Comparison of ENCODE assay signal across 8 mouse cellular contexts in genomic region chr14:18271666-18272065, GRCm38 (mm10). TPM values are rescaled to one million over a fixed set of nuclear protein-coding genes. Genes with fewer than 3 reads are reported as not detected.
DNase-seq lines count a peak whose midpoint lies in the region; ATAC-seq lines count a peak whose summit lies in the region.

No protein-coding gene starts in this region.

- peaks cover 28% of the 10 kb centered on the region for H3K36me3 ChIP-seq in heart, embryonic 12.5 days
- peaks cover 5% of the 10 kb centered on the region; the same call in 1 of the 2 replicates for H3K36me3 ChIP-seq in midbrain, embryonic 11.5 days (ENCODE audit: control insufficient read depth, insufficient read depth, low read length)

- peak overlapping the region; percentile 84 for H3K4me2 ChIP-seq in heart, embryonic 12.5 days
- H3K4me2 ChIP-seq in midbrain, embryonic 11.5 days = peak overlapping the region; percentile 67

- 12% methylated on average over 7 of the region's 7 CpGs for WGBS in heart, embryonic 12.5 days
- 15% methylated on average over 7 of the region's 7 CpGs for WGBS in midbrain, embryonic 11.5 days

- intact Hi-C loops in left cerebral cortex, postnatal 36 days (cut with DNase I) = loop anchor here (1.0 to 5.0 kb wide), 2 partner anchors 32 to 61 kb away; partner anchors contain the start of genes Nr1d2 and Ube2e1

- H3K27ac ChIP-seq in heart, embryonic 12.5 days (ENCODE audit: poor library complexity, severe bottlenecking) = no peak overlapping the region; the same call in 1 of the 2 replicates
- no peak overlapping the region for H3K27ac ChIP-seq in midbrain, embryonic 11.5 days (ENCODE audit: low read depth, low read length)

- ATAC-seq in heart, embryonic 12.5 days (ENCODE audit: insufficient number of reproducible peaks, low FRiP score) = no peak
- 0 out of 2 replicates have a peak, but pooled peaks have one; percentile 2 for ATAC-seq in granulocyte monocyte progenitor cell, adult 5-6 weeks (replicated peaks; ENCODE audit: poor library complexity, severe bottlenecking)
- ATAC-seq in midbrain, embryonic 11.5 days (ENCODE audit: low FRiP score) = no peak

- peak overlapping the region; percentile 80 for H3K4me3 ChIP-seq in heart, embryonic 12.5 days
- H3K4me3 ChIP-seq in midbrain, embryonic 11.5 days (ENCODE audit: low read depth, low read length) = peak overlapping the region; percentile 92

- H3K27me3 ChIP-seq in heart, embryonic 12.5 days (replicated peaks) = no peaks in the 10 kb centered on the region
- no peaks in the 10 kb centered on the region for H3K27me3 ChIP-seq in midbrain, embryonic 11.5 days (ENCODE audit: control insufficient read depth, insufficient read depth, low read length)

- H3K9me3 ChIP-seq in heart, embryonic 12.5 days (replicated peaks) = no peaks in the 10 kb centered on the region
- no peaks in the 10 kb centered on the region for H3K9me3 ChIP-seq in midbrain, embryonic 11.5 days (ENCODE audit: control insufficient read depth, low read length)

- peak overlapping the region; percentile 88 for H3K9ac ChIP-seq in heart, embryonic 12.5 days
- peak overlapping the region; percentile 71; the same call in 1 of the 2 replicates for H3K9ac ChIP-seq in midbrain, embryonic 11.5 days (ENCODE audit: low read length)

- H3K4me1 ChIP-seq in heart, embryonic 12.5 days (replicated peaks) = peaks cover 8% of the 10 kb centered on the region
- H3K4me1 ChIP-seq in midbrain, embryonic 11.5 days (ENCODE audit: control insufficient read depth, insufficient read depth, low read length) = peaks cover 2% of the 10 kb centered on the region; the same call in 1 of the 2 replicates

- no peak for DNase-seq in heart, adult 11 months
- DNase-seq in MN1 (ENCODE audit: low spot score) (peak; percentile 11), adipocyte (ENCODE audit: low spot score) (no peak)
- DNase-seq in midbrain, embryonic 11.5 days (ENCODE audit: low spot score, missing footprints) = no peak
- DNase-seq in left cerebral cortex, postnatal 36 days (ENCODE audit: low spot score in 2 of 2) = no peak
- no peak for DNase-seq in retina, embryonic 14.5 days (ENCODE audit: low spot score)

RNA-seq across cellular contexts. Expression of gene Rpl15, which starts 0.5 kb away (rescaled TPM):
- 293 and 314 TPM in 2 replicates for polyA plus RNA-seq in heart, embryonic 12.5 days (2016; fragmentation: Nextera tagmentation; extraction: Ambion mirVana)
- total RNA-seq in granulocyte monocyte progenitor cell, adult 5-6 weeks (2014; fragmentation: Nextera tagmentation) = 2,321 and 2,369 TPM in 2 replicates
- total RNA-seq in granulocyte monocyte progenitor cell, adult 5-6 weeks (2017) = 2,140 and 2,427 TPM in 2 replicates
- 403 and 466 TPM in 2 replicates for polyA plus RNA-seq in midbrain, embryonic 11.5 days (2014; fragmentation: Nextera tagmentation; extraction: Ambion mirVana)
- 100 to 1,000 TPM; 385 to 422 TPM for total RNA-seq in left cerebral cortex, postnatal 36 days (2021)

RNA-seq across cellular contexts. Expression of gene Nkiras1, which starts 0.7 kb away (rescaled TPM):
- polyA plus RNA-seq in heart, embryonic 12.5 days (2016; fragmentation: Nextera tagmentation; extraction: Ambion mirVana) = 18.5 and 19.1 TPM in 2 replicates
- total RNA-seq in granulocyte monocyte progenitor cell, adult 5-6 weeks (2014; fragmentation: Nextera tagmentation) = 10.7 and 27.7 TPM in 2 replicates
- total RNA-seq in granulocyte monocyte progenitor cell, adult 5-6 weeks (2017) = 4.9 and 8.4 TPM in 2 replicates
- polyA plus RNA-seq in midbrain, embryonic 11.5 days (2014; fragmentation: Nextera tagmentation; extraction: Ambion mirVana) = 11.1 and 12.9 TPM in 2 replicates
- 100 to 1,000 TPM in 1 of 2 experiments, 10 to 100 TPM in 1; 94.7 to 101 TPM for total RNA-seq in left cerebral cortex, postnatal 36 days (2021)

RNA-seq across cellular contexts. Expression of gene Nr1d2, which starts 32.7 kb away (rescaled TPM):
- 14.3 and 14.7 TPM in 2 replicates for polyA plus RNA-seq in heart, embryonic 12.5 days (2016; fragmentation: Nextera tagmentation; extraction: Ambion mirVana)
- 5.8 and 9.9 TPM in 2 replicates for total RNA-seq in granulocyte monocyte progenitor cell, adult 5-6 weeks (2014; fragmentation: Nextera tagmentation)
- total RNA-seq in granulocyte monocyte progenitor cell, adult 5-6 weeks (2017) = 7.8 and 9.5 TPM in 2 replicates
- 4.9 and 5.2 TPM in 2 replicates for polyA plus RNA-seq in midbrain, embryonic 11.5 days (2014; fragmentation: Nextera tagmentation; extraction: Ambion mirVana)
- 100 to 1,000 TPM in 1 of 2 experiments, 10 to 100 TPM in 1; 88.0 to 102 TPM for total RNA-seq in left cerebral cortex, postnatal 36 days (2021)

RNA-seq across cellular contexts. Expression of gene Ube2e1, which starts 60.0 kb away (rescaled TPM):
- 57.4 and 58.2 TPM in 2 replicates for polyA plus RNA-seq in heart, embryonic 12.5 days (2016; fragmentation: Nextera tagmentation; extraction: Ambion mirVana)
- 96.1 and 126 TPM in 2 replicates for total RNA-seq in granulocyte monocyte progenitor cell, adult 5-6 weeks (2014; fragmentation: Nextera tagmentation)
- total RNA-seq in granulocyte monocyte progenitor cell, adult 5-6 weeks (2017) = 66.5 and 74.4 TPM in 2 replicates
- polyA plus RNA-seq in midbrain, embryonic 11.5 days (2014; fragmentation: Nextera tagmentation; extraction: Ambion mirVana) = 74.6 and 76.2 TPM in 2 replicates
- total RNA-seq in left cerebral cortex, postnatal 36 days (2021) = 100 to 1,000 TPM; 121 to 122 TPM

Comparison
In these comparisons a context has a peak if more than half of its experiments do, and no peak if none do; other contexts are left out.
1. RNA of gene Rpl15, which starts 0.5 kb away (total RNA-seq): 2,140 to 2,427 TPM in granulocyte monocyte progenitor cell, adult 5-6 weeks; 385 to 422 TPM in left cerebral cortex, postnatal 36 days; every median in the first group is over 4 times any median in the second.
2. RNA of gene Nr1d2, which starts 32.7 kb away (total RNA-seq): 88.0 to 102 TPM in left cerebral cortex, postnatal 36 days; 5.8 to 9.9 TPM in granulocyte monocyte progenitor cell, adult 5-6 weeks; every median in the first group is over 4 times any median in the second.